Mouse (Mus musculus) ES-E14 (cell line): ENCODE results near the gene Inf2.

Source experiments
- HCFC1 ChIP-seq: IDR thresholded peaks from 2 replicates; pipeline ENCODE4 v1.6.1; 2012; ENCODE audit warnings: low read length, inconsistent platforms, borderline replicate concordance; ENCODE audit not compliant: insufficient read depth
- ZC3H11A ChIP-seq: IDR thresholded peaks from 2 replicates; pipeline ENCODE4 v1.6.1; 2012; ENCODE audit warnings: low read depth, mild to moderate bottlenecking, inconsistent platforms, low read length, borderline replicate concordance

DNA sequence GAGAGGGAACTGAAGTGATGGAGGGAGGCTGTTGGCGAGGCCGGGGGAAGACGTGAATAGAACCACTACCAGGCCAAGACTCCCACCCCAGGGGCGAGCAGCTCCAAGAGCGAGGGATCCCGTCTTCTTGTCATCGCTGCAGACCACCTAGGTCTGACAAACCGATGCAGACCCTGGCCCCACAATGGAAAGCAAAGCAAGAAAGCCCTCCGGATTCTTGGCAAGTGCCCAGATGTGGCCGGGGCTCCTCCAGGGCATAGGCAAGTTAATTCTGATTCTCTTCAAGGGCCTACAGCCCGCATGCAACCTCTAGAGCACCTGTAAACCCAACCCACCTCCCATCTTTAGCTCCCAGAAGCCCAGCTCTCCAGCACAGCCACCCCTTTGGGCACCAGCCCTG, 74.7 kb downstream of the Inf2 start:
- TF ChIP-seq HCFC1 (no peak), ZC3H11A (no peak)
